ENCODE assay signal across 13 mouse cellular contexts in genomic region chr2:28287210-28287860, GRCm38 (mm10).
DNase-seq lines count a peak whose midpoint lies in the region; ATAC-seq and TF ChIP-seq lines count a peak whose summit lies in the region.
"Had no signal": no experiment of that assay in that cellular context is flagged by ENCODE, and none has a peak within 500 bp of the region (broad histone marks: within the 10 kb centered on the region; RNA-seq: fewer than 3 reads in every experiment).

No protein-coding gene starts in this region.

- peak; percentile 24 for TF ChIP-seq CTCF in lung, postnatal 0 days (IDR thresholded peaks at IDR 0.05)
- TF ChIP-seq CTCF in lung, adult 2 months (IDR thresholded peaks at IDR 0.05; ENCODE audit: insufficient read depth, low read length): no peak

- 0 out of 2 replicates have a peak, but pooled peaks have one; percentile 23 for ATAC-seq in lung, postnatal 0 days
- ATAC-seq in kidney, embryonic 16.5 days (ENCODE audit: low FRiP score, low TSS enrichment): peak; percentile 49; the same call in 1 of the 2 replicates
- ATAC-seq in neural tube, embryonic 14.5 days (ENCODE audit: low read depth): peak; percentile 51; the same call in 1 of the 2 replicates

- no peak overlapping the region for H3K4me3 ChIP-seq in lung, postnatal 0 days (ENCODE audit: low read depth, low read length)
- H3K4me3 ChIP-seq in lung, adult 2 months (replicated peaks; ENCODE audit: extremely low read depth, low read depth, low read length): no peak overlapping the region
- no peak overlapping the region for H3K4me3 ChIP-seq in kidney, embryonic 16.5 days (ENCODE audit: low read length)
- no peak overlapping the region for H3K4me3 ChIP-seq in neural tube, embryonic 14.5 days (ENCODE audit: low read depth, low read length)
- H3K4me3 ChIP-seq in midbrain, embryonic 10.5 days: no peak overlapping the region
- H3K4me3 ChIP-seq: embryonic facial prominence, embryonic 13.5 days; heart, embryonic 13.5 days had no signal

- H3K36me3 ChIP-seq in lung, postnatal 0 days (ENCODE audit: insufficient read depth, low read length): no peaks in the 10 kb centered on the region
- H3K36me3 ChIP-seq in kidney, embryonic 16.5 days (ENCODE audit: insufficient read depth, low read length): no peaks in the 10 kb centered on the region
- H3K36me3 ChIP-seq in neural tube, embryonic 14.5 days (ENCODE audit: control insufficient read depth, insufficient read depth, low read length): no peaks in the 10 kb centered on the region
- no peaks in the 10 kb centered on the region for H3K36me3 ChIP-seq in midbrain, embryonic 10.5 days
- H3K36me3 ChIP-seq: embryonic facial prominence, embryonic 13.5 days; heart, embryonic 13.5 days had no signal

- no peak overlapping the region for H3K9ac ChIP-seq in lung, postnatal 0 days (replicated peaks; ENCODE audit: low read depth)
- H3K9ac ChIP-seq in kidney, embryonic 16.5 days (replicated peaks; ENCODE audit: low read length): no peak overlapping the region; the same call in 1 of the 2 replicates
- no peak overlapping the region for H3K9ac ChIP-seq in neural tube, embryonic 14.5 days (replicated peaks; ENCODE audit: low read depth, low read length)
- H3K9ac ChIP-seq: embryonic facial prominence, embryonic 13.5 days; heart, embryonic 13.5 days had no signal

- no peak for TF ChIP-seq POLR2A in lung, adult 2 months (IDR thresholded peaks at IDR 0.05; ENCODE audit: borderline replicate concordance, extremely low read depth, low read depth, low read length)

- H3K27me3 ChIP-seq in lung, postnatal 0 days (replicated peaks; ENCODE audit: insufficient read depth, low read length): no peaks in the 10 kb centered on the region
- H3K27me3 ChIP-seq in kidney, embryonic 16.5 days (ENCODE audit: insufficient read depth, low read length): no peaks in the 10 kb centered on the region
- no peaks in the 10 kb centered on the region for H3K27me3 ChIP-seq in neural tube, embryonic 14.5 days (ENCODE audit: control insufficient read depth, insufficient read depth, low read length)
- H3K27me3 ChIP-seq in midbrain, embryonic 10.5 days (ENCODE audit: low read depth, poor library complexity, severe bottlenecking): no peaks in the 10 kb centered on the region
- H3K27me3 ChIP-seq: embryonic facial prominence, embryonic 13.5 days had no signal

- TF ChIP-seq EP300 in lung, postnatal 0 days (IDR thresholded peaks at IDR 0.05): no peak

- no peak for DNase-seq in lung, postnatal 0 days (ENCODE audit: low spot score)
- DNase-seq in lung, adult 2 months: no peak
- peak; percentile 25 for DNase-seq in forelimb bud, embryonic 11.5 days (ENCODE audit: low read depth, low spot score)
- no peak for DNase-seq in thymus, postnatal 10 days (ENCODE audit: low spot score in 2 of 2)
- no peak for DNase-seq in spleen, adult 18-20 months
- DNase-seq in midbrain, embryonic 10.5 days (ENCODE audit: low spot score): no peak
- DNase-seq: adrenal gland, adult 2 months; thymus, postnatal 36 days had no signal

- WGBS in lung, postnatal 0 days: 29% methylated on average over 10 of the region's 10 CpGs
- WGBS in lung, adult 2 months: 24% methylated on average over 10 of the region's 10 CpGs
- 16% methylated on average over 10 of the region's 10 CpGs for WGBS in kidney, embryonic 16.5 days
- WGBS in neural tube, embryonic 14.5 days: 32% methylated on average over 10 of the region's 10 CpGs
- 71% methylated on average over 10 of the region's 10 CpGs for WGBS in midbrain, embryonic 10.5 days

- no peaks in the 10 kb centered on the region for H3K9me3 ChIP-seq in lung, postnatal 0 days (ENCODE audit: low read length)
- H3K9me3 ChIP-seq in kidney, embryonic 16.5 days (ENCODE audit: low read length): no peaks in the 10 kb centered on the region
- no peaks in the 10 kb centered on the region for H3K9me3 ChIP-seq in neural tube, embryonic 14.5 days (ENCODE audit: control insufficient read depth, low read length)
- H3K9me3 ChIP-seq in midbrain, embryonic 10.5 days (replicated peaks): no peaks in the 10 kb centered on the region
- H3K9me3 ChIP-seq: embryonic facial prominence, embryonic 13.5 days; heart, embryonic 13.5 days had no signal

- H3K4me2 ChIP-seq in lung, postnatal 0 days (replicated peaks; ENCODE audit: low read depth, low read length): no peak overlapping the region
- H3K4me2 ChIP-seq in kidney, embryonic 16.5 days (replicated peaks; ENCODE audit: low read depth, low read length): no peak overlapping the region
- H3K4me2 ChIP-seq in neural tube, embryonic 14.5 days (ENCODE audit: low read depth, low read length): no peak overlapping the region
- H3K4me2 ChIP-seq: embryonic facial prominence, embryonic 13.5 days; heart, embryonic 13.5 days had no signal

- H3K4me1 ChIP-seq in lung, postnatal 0 days (ENCODE audit: insufficient read depth, low read depth, low read length): no peaks in the 10 kb centered on the region
- H3K4me1 ChIP-seq in lung, adult 2 months (ENCODE audit: control insufficient read depth, insufficient read depth, low read length): no peaks in the 10 kb centered on the region
- peaks cover 12% of the 10 kb centered on the region for H3K4me1 ChIP-seq in kidney, embryonic 16.5 days (ENCODE audit: insufficient read depth, low read length)
- peaks cover 6% of the 10 kb centered on the region; the same call in 1 of the 2 replicates for H3K4me1 ChIP-seq in neural tube, embryonic 14.5 days (ENCODE audit: control insufficient read depth, insufficient read depth, low read length)
- 0 out of 2 replicates have a peak, but pooled peaks cover 3% of the 10 kb centered on the region for H3K4me1 ChIP-seq in midbrain, embryonic 10.5 days
- H3K4me1 ChIP-seq: embryonic facial prominence, embryonic 13.5 days had no signal

- H3K27ac ChIP-seq in lung, postnatal 0 days (ENCODE audit: low read length): no peak overlapping the region
- no peak overlapping the region; the same call in 1 of the 2 replicates for H3K27ac ChIP-seq in kidney, embryonic 16.5 days (ENCODE audit: low read length)
- H3K27ac ChIP-seq in neural tube, embryonic 14.5 days (ENCODE audit: low read depth, low read length): peak overlapping the region; percentile 4; the same call in 1 of the 2 replicates
- no peak overlapping the region for H3K27ac ChIP-seq in midbrain, embryonic 10.5 days (replicated peaks)
- H3K27ac ChIP-seq: embryonic facial prominence, embryonic 13.5 days; heart, embryonic 13.5 days; macrophage had no signal
